Mouse (Mus musculus) liver, adult 10 weeks (tissue): ENCODE data around the gene Smarca1. TPM values are rescaled to one million over a fixed set of nuclear protein-coding genes. Genes with fewer than 3 reads are reported as not detected.

ENCODE experiments used
- polyA plus RNA-seq: library from polyadenylated mRNA; stranded (reverse); fragments of 350-450 nt; fragmentation: Illumina TruSeq; extraction: RNeasy Lipid Tissue Mini Kit (QIAGEN cat#74804); gene quantifications from one replicate; pipeline ENCODE4 v1.2.3, GENCODE M21; 2014; ENCODE audit warnings: low read depth, low replicate concordance

Smarca1 gene
- polyA plus RNA-seq = 0.19 TPM

GRCm38 (mm10) chrX:47892431-47893024 lies at the start of gene Smarca1:
Smarca1 (minus strand) TSS chrX:47892974.

GRCm38 (mm10) chrX:47912306-47912792 lies 19.6 kb upstream of the Smarca1 start, which contains the start of gene Ocrl:
Ocrl (plus strand) TSS chrX:47912387.

Other genes starting within 250 kb of the Smarca1 start
- 7.7 TPM for gene Ocrl, start 19.4 kb upstream of the Smarca1 start, polyA plus RNA-seq
- 0.11 TPM for gene Apln, start 141.9 kb upstream of the Smarca1 start, polyA plus RNA-seq
- gene Xpnpep2, start 215.8 kb upstream of the Smarca1 start, polyA plus RNA-seq = not detected